Mouse (Mus musculus): ENCODE measurements around the gene Itsn1. TPM values are rescaled to one million over a fixed set of nuclear protein-coding genes. Genes with fewer than 3 reads are reported as not detected.

Itsn1 gene
- polyA plus RNA-seq, 2 experiments, result 24.8 to 46.6 TPM

GRCm38 (mm10) chr16:91935108-91935507 lies 206.0 kb downstream of the Itsn1 start:
- Histone ChIP-seq H3K27me3 (ENCODE audit: control insufficient read depth, insufficient read depth, low read length) (no peaks in the 10 kb centered on the region), H3K4me3 (replicated peaks; ENCODE audit: low read length) (no peak overlapping the region), H3K27ac (replicated peaks; ENCODE audit: low read depth, low read length) (no peak overlapping the region), H3K9me3 (ENCODE audit: control insufficient read depth, low read length) (no peaks in the 10 kb centered on the region), H3K9ac (ENCODE audit: low read depth, low read length, severe bottlenecking) (no peak overlapping the region), H3K4me2 (replicated peaks; ENCODE audit: low read depth, low read length, severe bottlenecking) (no peak overlapping the region), H3K4me1 (ENCODE audit: control insufficient read depth, insufficient read depth, low read length) (peaks cover 9% of the 10 kb centered on the region), H3K36me3 (ENCODE audit: control insufficient read depth, insufficient read depth, low read length) (0 out of 2 replicates have a peak, but pooled peaks cover 2% of the 10 kb centered on the region)
- no peak for TF ChIP-seq POLR2A (IDR thresholded peaks at IDR 0.05; ENCODE audit: borderline replicate concordance, extremely low read depth, insufficient read depth, insufficient read length)
- DNase-seq (ENCODE audit: low spot score) (no peak), ATAC-seq (ENCODE audit: low FRiP score, low read depth) (no peak)
- 44% methylated on average over 8 of the region's 8 CpGs for WGBS

- no peak for TF ChIP-seq POLR2A (IDR thresholded peaks at IDR 0.05; ENCODE audit: borderline replicate concordance, extremely low read depth, insufficient read depth, insufficient read length)
- ATAC-seq (ENCODE audit: low FRiP score, low read depth) (no peak), DNase-seq (ENCODE audit: low spot score) (no peak)
- H3K9me3 ChIP-seq (ENCODE audit: control insufficient read depth, low read length), result no peaks in the 10 kb centered on the region
- H3K4me2 ChIP-seq (replicated peaks; ENCODE audit: low read depth, low read length, severe bottlenecking), result no peak overlapping the region
- no peaks in the 10 kb centered on the region for H3K36me3 ChIP-seq (ENCODE audit: control insufficient read depth, insufficient read depth, low read length)
- peaks cover 3% of the 10 kb centered on the region; the same call in 1 of the 2 replicates for H3K4me1 ChIP-seq (ENCODE audit: control insufficient read depth, insufficient read depth, low read length)
- H3K27ac ChIP-seq (replicated peaks; ENCODE audit: low read depth, low read length), result no peak overlapping the region
- WGBS, result 39% methylated on average over 8 of the region's 8 CpGs
- no peak overlapping the region for H3K4me3 ChIP-seq (replicated peaks; ENCODE audit: low read length)
- H3K27me3 ChIP-seq (ENCODE audit: control insufficient read depth, insufficient read depth, low read length), result no peaks in the 10 kb centered on the region
- H3K9ac ChIP-seq (ENCODE audit: low read depth, low read length, severe bottlenecking), result no peak overlapping the region
Observed at GRCm38 (mm10) chr16:91935726-91936125, 206.6 kb downstream of the Itsn1 start.

- ATAC-seq (ENCODE audit: low FRiP score, low read depth) (no peak), DNase-seq (ENCODE audit: low spot score) (peak; percentile 92)
- Histone ChIP-seq H3K4me1 (ENCODE audit: control insufficient read depth, insufficient read depth, low read length) (0 out of 2 replicates have a peak, but pooled peaks cover 2% of the 10 kb centered on the region), H3K27ac (replicated peaks; ENCODE audit: low read depth, low read length) (no peak overlapping the region), H3K9ac (ENCODE audit: low read depth, low read length, severe bottlenecking) (no peak overlapping the region), H3K4me2 (replicated peaks; ENCODE audit: low read depth, low read length, severe bottlenecking) (no peak overlapping the region), H3K27me3 (ENCODE audit: control insufficient read depth, insufficient read depth, low read length) (no peaks in the 10 kb centered on the region), H3K36me3 (ENCODE audit: control insufficient read depth, insufficient read depth, low read length) (no peaks in the 10 kb centered on the region), H3K4me3 (replicated peaks; ENCODE audit: low read length) (no peak overlapping the region), H3K9me3 (ENCODE audit: control insufficient read depth, low read length) (no peaks in the 10 kb centered on the region)
- no peak for TF ChIP-seq POLR2A (IDR thresholded peaks at IDR 0.05; ENCODE audit: borderline replicate concordance, extremely low read depth, insufficient read depth, insufficient read length)
- 46% methylated on average over 10 of the region's 10 CpGs for WGBS
Observed at GRCm38 (mm10) chr16:91936340-91937030, 207.4 kb downstream of the Itsn1 start.

GRCm38 (mm10) chr16:91937281-91937680 lies 208.2 kb downstream of the Itsn1 start:
- Histone ChIP-seq H3K27ac (replicated peaks; ENCODE audit: low read depth, low read length) (no peak overlapping the region), H3K9ac (ENCODE audit: low read depth, low read length, severe bottlenecking) (no peak overlapping the region), H3K27me3 (ENCODE audit: control insufficient read depth, insufficient read depth, low read length) (no peaks in the 10 kb centered on the region), H3K4me2 (replicated peaks; ENCODE audit: low read depth, low read length, severe bottlenecking) (no peak overlapping the region), H3K4me1 (ENCODE audit: control insufficient read depth, insufficient read depth, low read length) (0 out of 2 replicates have a peak, but pooled peaks cover 2% of the 10 kb centered on the region), H3K9me3 (ENCODE audit: control insufficient read depth, low read length) (no peaks in the 10 kb centered on the region), H3K4me3 (replicated peaks; ENCODE audit: low read length) (no peak overlapping the region), H3K36me3 (ENCODE audit: control insufficient read depth, insufficient read depth, low read length) (no peaks in the 10 kb centered on the region)
- no peak for ATAC-seq (ENCODE audit: low FRiP score, low read depth)
- DNase-seq (ENCODE audit: low spot score), result no peak
- WGBS, result 92% methylated on average over 11 of the region's 11 CpGs
- no peak for TF ChIP-seq POLR2A (IDR thresholded peaks at IDR 0.05; ENCODE audit: borderline replicate concordance, extremely low read depth, insufficient read depth, insufficient read length)

- 78% methylated on average over 5 of the region's 5 CpGs for WGBS
- no peak for ATAC-seq (ENCODE audit: low FRiP score, low read depth)
Observed at GRCm38 (mm10) chr16:91938141-91938540, 209.1 kb downstream of the Itsn1 start.

More at GRCm38 (mm10) chr16:91938141-91938540, 209.1 kb downstream of the Itsn1 start:
- H3K36me3 ChIP-seq (ENCODE audit: control insufficient read depth, insufficient read depth, low read length), result no peaks in the 10 kb centered on the region
- H3K9ac ChIP-seq (ENCODE audit: low read depth, low read length, severe bottlenecking), result no peak overlapping the region
- H3K27me3 ChIP-seq (ENCODE audit: control insufficient read depth, insufficient read depth, low read length), result no peaks in the 10 kb centered on the region
- no peak for TF ChIP-seq POLR2A (IDR thresholded peaks at IDR 0.05; ENCODE audit: borderline replicate concordance, extremely low read depth, insufficient read depth, insufficient read length)
- H3K9me3 ChIP-seq (ENCODE audit: control insufficient read depth, low read length), result no peaks in the 10 kb centered on the region
- H3K4me3 ChIP-seq (replicated peaks; ENCODE audit: low read length), result no peak overlapping the region
- no peak overlapping the region for H3K4me2 ChIP-seq (replicated peaks; ENCODE audit: low read depth, low read length, severe bottlenecking)
- no peak for DNase-seq (ENCODE audit: low spot score)
- H3K27ac ChIP-seq (replicated peaks; ENCODE audit: low read depth, low read length), result no peak overlapping the region
- 0 out of 2 replicates have a peak, but pooled peaks cover 2% of the 10 kb centered on the region for H3K4me1 ChIP-seq (ENCODE audit: control insufficient read depth, insufficient read depth, low read length)
